Mouse (Mus musculus): ENCODE results near the gene Epo. TPM values are rescaled to one million over a fixed set of nuclear protein-coding genes. Genes with fewer than 3 reads are reported as not detected.
A peak's percentile ranks its signal among the peaks of the same experiment; 100 is the strongest.

Gene Epo
- polyA plus RNA-seq, 1 experiment: not detected

- WGBS: 17% methylated on average over 17 of the region's 17 CpGs
- H3K36me3 ChIP-seq (ENCODE audit: control insufficient read depth, insufficient read depth, low read length): no peaks in the 10 kb centered on the region
- DNase-seq (ENCODE audit: low read depth in 1 of 2, low spot score in 2 of 2): no peak
- no peak overlapping the region for H3K4me3 ChIP-seq (ENCODE audit: extremely low read depth, insufficient read depth, insufficient read length)
- no peak for TF ChIP-seq POLR2A (IDR thresholded peaks at IDR 0.05; ENCODE audit: low read depth, low read length)
- no peak for TF ChIP-seq CTCF (IDR thresholded peaks at IDR 0.05; ENCODE audit: extremely low read depth, insufficient read depth, insufficient read length, insufficient replicate concordance)
- H3K27me3 ChIP-seq (ENCODE audit: control insufficient read depth, insufficient read depth, low read length): peaks cover 5% of the 10 kb centered on the region; the same call in 1 of the 2 replicates
- no peaks in the 10 kb centered on the region for H3K4me1 ChIP-seq (ENCODE audit: control insufficient read depth, insufficient read depth, insufficient read length)
- no peak overlapping the region for H3K27ac ChIP-seq (ENCODE audit: insufficient read depth, low read length)
These were observed 47.2 kb downstream of the Epo start for GRCm38 (mm10) chr5:137485851-137486155.

- Histone ChIP-seq H3K27ac (ENCODE audit: insufficient read depth, low read length) (no peak overlapping the region), H3K4me3 (ENCODE audit: extremely low read depth, insufficient read depth, insufficient read length) (no peak overlapping the region), H3K4me1 (ENCODE audit: control insufficient read depth, insufficient read depth, insufficient read length) (no peaks in the 10 kb centered on the region), H3K36me3 (ENCODE audit: control insufficient read depth, insufficient read depth, low read length) (no peaks in the 10 kb centered on the region), H3K27me3 (ENCODE audit: control insufficient read depth, insufficient read depth, low read length) (peaks cover 5% of the 10 kb centered on the region; the same call in 1 of the 2 replicates)
- DNase-seq (ENCODE audit: low read depth in 1 of 2, low spot score in 2 of 2): no peak
- TF ChIP-seq POLR2A (IDR thresholded peaks at IDR 0.05; ENCODE audit: low read depth, low read length): no peak
- TF ChIP-seq CTCF (IDR thresholded peaks at IDR 0.05; ENCODE audit: extremely low read depth, insufficient read depth, insufficient read length, insufficient replicate concordance): no peak
- WGBS: 39% methylated on average over 30 of the region's 30 CpGs
These were observed 47.8 kb downstream of the Epo start for GRCm38 (mm10) chr5:137485071-137485850.

GRCm38 (mm10) chr5:137481897-137482296, 51.1 kb downstream of the Epo start:
- 63% methylated on average over 8 of the region's 8 CpGs for WGBS
- H3K4me1 ChIP-seq (ENCODE audit: control insufficient read depth, insufficient read depth, insufficient read length): no peaks in the 10 kb centered on the region
- TF ChIP-seq CTCF (IDR thresholded peaks at IDR 0.05; ENCODE audit: extremely low read depth, insufficient read depth, insufficient read length, insufficient replicate concordance): no peak
- no peak for TF ChIP-seq POLR2A (IDR thresholded peaks at IDR 0.05; ENCODE audit: low read depth, low read length)
- H3K27me3 ChIP-seq (ENCODE audit: control insufficient read depth, insufficient read depth, low read length): peaks cover 5% of the 10 kb centered on the region; the same call in 1 of the 2 replicates
- no peak overlapping the region for H3K27ac ChIP-seq (ENCODE audit: insufficient read depth, low read length)
- no peak for DNase-seq (ENCODE audit: low read depth in 1 of 2, low spot score in 2 of 2)
- no peak overlapping the region for H3K4me3 ChIP-seq (ENCODE audit: extremely low read depth, insufficient read depth, insufficient read length)
- H3K36me3 ChIP-seq (ENCODE audit: control insufficient read depth, insufficient read depth, low read length): no peaks in the 10 kb centered on the region

GRCm38 (mm10) chr5:137481138-137481537, 51.9 kb downstream of the Epo start:
- DNase-seq (ENCODE audit: low read depth in 1 of 2, low spot score in 2 of 2): peak; percentile 9 to 40
- H3K4me1 ChIP-seq (ENCODE audit: control insufficient read depth, insufficient read depth, insufficient read length): no peaks in the 10 kb centered on the region
- H3K36me3 ChIP-seq (ENCODE audit: control insufficient read depth, insufficient read depth, low read length): no peaks in the 10 kb centered on the region
- H3K4me3 ChIP-seq (ENCODE audit: extremely low read depth, insufficient read depth, insufficient read length): no peak overlapping the region
- TF ChIP-seq CTCF (IDR thresholded peaks at IDR 0.05; ENCODE audit: extremely low read depth, insufficient read depth, insufficient read length, insufficient replicate concordance) (peak; percentile 65; the same call in 1 of the 2 replicates), POLR2A (IDR thresholded peaks at IDR 0.05; ENCODE audit: low read depth, low read length) (no peak)
- H3K27ac ChIP-seq (ENCODE audit: insufficient read depth, low read length): no peak overlapping the region
- peaks cover 5% of the 10 kb centered on the region; the same call in 1 of the 2 replicates for H3K27me3 ChIP-seq (ENCODE audit: control insufficient read depth, insufficient read depth, low read length)

GRCm38 (mm10) chr5:137476964-137477363, 56.1 kb downstream of the Epo start, which contains the start of gene Zan:
Gene Zan (minus strand): TSS chr5:137477064.
- 81% methylated on average over 5 of the region's 5 CpGs for WGBS
- no peaks in the 10 kb centered on the region for H3K27me3 ChIP-seq (ENCODE audit: control insufficient read depth, insufficient read depth, low read length)
- no peak within 1 kb of the TSS for H3K4me3 ChIP-seq (ENCODE audit: extremely low read depth, insufficient read depth, insufficient read length)
- no peaks in the 10 kb centered on the region for H3K4me1 ChIP-seq (ENCODE audit: control insufficient read depth, insufficient read depth, insufficient read length)
- H3K36me3 ChIP-seq (ENCODE audit: control insufficient read depth, insufficient read depth, low read length): no peaks in the 10 kb centered on the region
- no peak within 1 kb of the TSS for H3K27ac ChIP-seq (ENCODE audit: insufficient read depth, low read length)
- TF ChIP-seq POLR2A (IDR thresholded peaks at IDR 0.05; ENCODE audit: low read depth, low read length): no peak
- TF ChIP-seq CTCF (IDR thresholded peaks at IDR 0.05; ENCODE audit: extremely low read depth, insufficient read depth, insufficient read length, insufficient replicate concordance): no peak
- DNase-seq (ENCODE audit: low read depth in 1 of 2, low spot score in 2 of 2): no peak

GRCm38 (mm10) chr5:137474351-137474750, 58.7 kb downstream of the Epo start:
- WGBS: 90% methylated on average over 2 of the region's 2 CpGs
- Histone ChIP-seq H3K27ac (ENCODE audit: insufficient read depth, low read length) (no peak overlapping the region), H3K4me1 (ENCODE audit: control insufficient read depth, insufficient read depth, insufficient read length) (no peaks in the 10 kb centered on the region), H3K36me3 (ENCODE audit: control insufficient read depth, insufficient read depth, low read length) (no peaks in the 10 kb centered on the region), H3K27me3 (ENCODE audit: control insufficient read depth, insufficient read depth, low read length) (no peaks in the 10 kb centered on the region), H3K4me3 (ENCODE audit: extremely low read depth, insufficient read depth, insufficient read length) (no peak overlapping the region)
- no peak for DNase-seq (ENCODE audit: low read depth in 1 of 2, low spot score in 2 of 2)
- TF ChIP-seq POLR2A (IDR thresholded peaks at IDR 0.05; ENCODE audit: low read depth, low read length) (no peak), CTCF (IDR thresholded peaks at IDR 0.05; ENCODE audit: extremely low read depth, insufficient read depth, insufficient read length, insufficient replicate concordance) (no peak)

- Histone ChIP-seq H3K36me3 (ENCODE audit: control insufficient read depth, insufficient read depth, low read length) (no peaks in the 10 kb centered on the region), H3K4me3 (ENCODE audit: extremely low read depth, insufficient read depth, insufficient read length) (no peak overlapping the region), H3K27ac (ENCODE audit: insufficient read depth, low read length) (no peak overlapping the region), H3K4me1 (ENCODE audit: control insufficient read depth, insufficient read depth, insufficient read length) (no peaks in the 10 kb centered on the region), H3K27me3 (ENCODE audit: control insufficient read depth, insufficient read depth, low read length) (no peaks in the 10 kb centered on the region)
- WGBS: 50% methylated on average over 5 of the region's 5 CpGs
- DNase-seq (ENCODE audit: low read depth in 1 of 2, low spot score in 2 of 2): no peak
- TF ChIP-seq CTCF (IDR thresholded peaks at IDR 0.05; ENCODE audit: extremely low read depth, insufficient read depth, insufficient read length, insufficient replicate concordance) (no peak), POLR2A (IDR thresholded peaks at IDR 0.05; ENCODE audit: low read depth, low read length) (no peak)
These were observed 60.7 kb downstream of the Epo start for GRCm38 (mm10) chr5:137472252-137472904.

Data from spleen, adult 2 months (tissue).